Mouse (Mus musculus) T-cell, adult 2 months (primary cell): ENCODE measurements around the gene Tnfrsf1a.

Experiments
- DNase-seq: peaks from one replicate; pipeline ENCODE4 v3.0.0; 2022; ENCODE audit warnings: low spot score

Gene Tnfrsf1a

DNA sequence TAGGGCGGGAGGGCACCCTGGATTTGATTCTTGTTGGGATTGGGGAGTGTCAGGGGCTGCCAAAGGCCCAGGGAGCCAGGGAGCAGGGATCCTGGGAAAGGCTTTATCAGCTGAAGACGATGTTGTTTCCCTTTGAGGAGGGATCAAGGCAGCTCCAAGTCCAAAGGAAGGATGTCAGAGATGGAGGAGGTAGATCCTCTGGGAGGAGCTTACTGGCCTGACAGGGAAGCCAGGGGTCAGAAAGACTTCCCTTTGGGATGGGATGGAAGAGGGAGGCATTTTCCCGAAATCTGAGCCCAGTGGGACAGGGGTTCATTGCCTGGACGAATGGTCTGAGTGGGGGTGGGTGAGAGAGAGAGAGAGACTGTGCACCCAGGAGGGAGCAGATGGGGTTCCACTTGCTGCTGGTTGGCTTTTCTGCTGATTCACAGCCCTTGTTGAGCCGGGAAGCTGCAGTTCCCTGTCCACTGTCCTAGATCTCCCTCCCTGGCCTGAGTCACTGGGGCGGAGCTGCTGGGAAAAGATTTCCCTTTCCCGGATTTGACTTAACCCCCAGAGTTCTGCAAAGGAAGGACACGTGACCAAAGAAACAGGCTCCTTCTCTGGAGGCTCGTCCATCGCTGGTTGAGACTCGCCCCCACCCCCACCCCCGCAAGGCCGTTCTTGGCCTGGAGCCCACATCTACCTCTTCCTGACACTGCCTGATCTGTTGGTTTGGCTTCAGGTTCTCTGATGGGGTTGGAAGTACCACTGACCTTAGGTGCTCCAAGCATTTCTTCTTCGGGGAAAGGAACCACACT, 5.4 kb downstream of the Tnfrsf1a start:
- no peak for DNase-seq

DNA sequence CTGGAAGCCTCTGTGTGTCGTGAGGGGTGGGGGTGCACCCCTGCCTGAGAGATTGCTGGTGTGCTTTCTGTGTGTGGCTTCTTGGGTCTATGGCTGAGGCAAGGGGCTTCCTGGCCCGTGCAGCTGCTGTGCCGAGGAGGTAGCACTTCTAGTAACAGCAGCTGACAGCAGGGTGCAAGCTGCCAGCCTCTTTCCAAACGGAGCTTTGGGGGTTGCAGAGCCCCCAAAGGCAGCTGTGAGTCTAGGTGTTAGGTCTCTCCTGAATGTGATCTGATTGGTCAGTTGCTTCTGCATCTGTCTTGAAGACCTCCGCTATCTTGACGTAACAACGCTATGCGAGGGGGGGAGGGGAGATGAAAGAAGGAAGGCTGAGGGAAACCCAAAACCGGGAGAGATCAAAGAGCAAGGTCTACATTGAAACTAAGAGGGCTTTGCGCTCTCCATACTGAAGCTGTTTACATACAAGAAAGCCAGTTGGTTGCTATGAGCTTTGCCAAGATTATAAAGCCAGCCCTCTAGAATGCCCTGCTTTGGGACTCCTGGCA, 6.1 kb downstream of the Tnfrsf1a start:
- DNase-seq: peak; percentile 60

DNA sequence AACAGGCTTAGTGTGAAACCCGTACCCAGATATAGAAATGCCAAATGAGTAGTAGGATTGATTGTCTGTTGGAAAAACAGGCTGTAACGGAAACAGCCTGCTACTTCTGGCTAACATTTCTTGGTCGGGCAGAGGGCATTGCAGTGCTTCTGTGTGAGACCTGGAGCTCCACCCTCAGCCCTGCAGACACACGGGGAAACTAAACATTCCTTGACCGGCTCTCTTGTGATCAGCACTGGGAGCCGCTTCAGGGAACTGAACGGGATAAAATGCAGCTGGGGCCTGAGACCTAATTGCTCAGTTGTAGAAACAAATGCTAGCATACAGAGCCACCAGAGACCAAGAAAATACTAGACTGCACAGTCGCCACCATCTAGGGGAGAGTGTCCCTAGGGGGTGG, 7.1 kb downstream of the Tnfrsf1a start:
- DNase-seq: no peak

DNA sequence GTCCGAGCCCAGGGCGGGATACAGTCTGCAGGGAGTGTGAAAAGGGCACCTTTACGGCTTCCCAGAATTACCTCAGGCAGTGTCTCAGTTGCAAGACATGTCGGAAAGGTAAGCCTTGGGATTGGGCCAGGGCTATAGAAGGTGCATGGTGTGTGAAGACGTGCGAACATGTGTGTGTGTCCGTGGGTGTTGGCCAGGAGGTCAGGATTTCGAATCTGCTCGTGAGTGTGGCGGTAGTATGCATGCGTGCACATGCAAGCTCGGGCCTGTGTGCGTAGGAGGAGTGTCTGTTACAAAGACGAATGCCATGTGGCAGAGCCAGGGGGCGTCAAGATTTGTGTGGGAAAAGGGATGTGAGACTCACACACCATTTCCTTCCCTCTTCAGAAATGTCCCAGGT, 8.2 kb downstream of the Tnfrsf1a start:
- DNase-seq: no peak

DNA sequence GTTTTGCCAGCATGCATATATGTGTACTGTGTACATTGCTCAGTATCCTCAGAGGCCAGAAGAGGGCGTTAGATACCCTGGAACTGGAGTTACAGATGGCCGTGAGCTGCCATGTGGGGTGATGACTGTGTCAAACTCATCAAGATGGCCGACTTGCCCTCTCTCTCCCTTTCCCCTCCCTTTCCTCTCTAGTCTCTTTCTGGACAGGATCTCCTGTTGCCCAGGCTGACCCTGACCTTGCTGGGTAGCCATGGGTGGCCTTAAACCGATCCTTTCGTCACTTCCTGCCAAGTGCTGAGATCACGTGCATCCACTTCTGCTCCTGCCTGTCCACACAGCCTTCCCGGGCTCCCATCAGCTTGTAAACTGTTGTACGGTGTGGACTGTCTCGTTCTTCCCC, 10.8 kb downstream of the Tnfrsf1a start:
- DNase-seq: no peak

DNA sequence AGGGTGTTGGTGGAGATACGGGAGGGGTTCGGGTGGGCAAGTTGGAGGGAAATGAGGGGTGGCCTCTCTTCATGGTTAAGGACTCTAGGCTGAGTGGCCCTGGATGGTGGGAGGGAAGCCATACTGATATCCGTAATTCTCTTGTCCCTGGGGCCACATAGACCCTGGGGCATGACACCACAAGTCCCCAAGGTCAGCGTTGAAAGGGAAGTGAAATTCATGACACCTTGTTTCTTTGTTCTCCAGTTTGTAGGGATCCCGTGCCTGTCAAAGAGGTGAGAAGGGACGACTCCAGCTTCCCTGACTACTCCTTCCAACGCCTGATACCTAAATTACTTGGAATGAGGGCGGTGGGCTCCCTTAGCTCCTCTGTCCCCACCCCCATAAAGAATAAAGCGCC, 11.7 kb downstream of the Tnfrsf1a start:
- no peak for DNase-seq

DNA sequence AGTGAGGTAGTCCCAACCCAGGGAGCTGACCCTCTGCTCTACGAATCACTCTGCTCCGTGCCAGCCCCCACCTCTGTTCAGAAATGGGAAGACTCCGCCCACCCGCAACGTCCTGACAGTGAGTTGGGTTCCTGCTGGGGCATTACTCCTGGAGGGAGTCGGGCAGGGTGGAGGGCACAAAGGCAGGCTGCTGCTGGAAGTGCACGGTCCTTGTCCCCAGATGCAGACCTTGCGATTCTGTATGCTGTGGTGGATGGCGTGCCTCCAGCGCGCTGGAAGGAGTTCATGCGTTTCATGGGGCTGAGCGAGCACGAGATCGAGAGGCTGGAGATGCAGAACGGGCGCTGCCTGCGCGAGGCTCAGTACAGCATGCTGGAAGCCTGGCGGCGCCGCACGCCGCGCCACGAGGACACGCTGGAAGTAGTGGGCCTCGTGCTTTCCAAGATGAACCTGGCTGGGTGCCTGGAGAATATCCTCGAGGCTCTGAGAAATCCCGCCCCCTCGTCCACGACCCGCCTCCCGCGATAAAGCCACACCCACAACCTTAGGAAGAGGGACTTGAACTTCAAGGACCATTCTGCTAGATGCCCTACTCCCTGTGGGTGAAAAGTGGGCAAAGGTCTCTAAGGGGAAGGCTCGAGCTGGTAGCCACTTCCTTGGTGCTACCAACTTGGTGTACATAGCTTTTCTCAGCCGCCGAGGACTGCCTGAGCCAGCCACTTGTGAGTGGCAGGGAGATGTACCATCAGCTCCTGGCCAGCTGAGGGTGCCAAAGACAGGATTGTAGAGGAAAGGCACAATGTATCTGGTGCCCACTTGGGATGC, 12.5 kb downstream of the Tnfrsf1a start:
- DNase-seq: no peak

DNA sequence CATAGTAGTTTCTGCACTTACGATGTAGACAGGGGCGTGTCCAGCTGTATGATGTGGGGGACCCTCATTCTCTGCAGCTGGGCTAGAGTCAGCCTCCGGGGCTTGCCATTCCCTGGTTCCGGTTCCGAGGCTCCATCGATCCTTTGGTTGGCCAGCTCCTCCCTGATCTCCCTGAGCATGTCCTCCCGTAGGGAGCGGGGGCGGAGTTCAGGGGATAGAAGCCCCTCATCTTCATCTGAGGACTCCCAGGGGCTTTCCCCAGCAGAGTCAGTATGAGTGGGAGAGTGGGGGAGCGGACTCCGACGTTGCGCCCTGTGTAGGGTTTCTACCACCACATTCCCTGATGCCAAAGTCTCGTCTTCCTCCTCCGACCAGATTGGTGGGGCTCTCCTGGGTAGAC, 13.9 kb downstream of the Tnfrsf1a start:
- no peak for DNase-seq

DNA sequence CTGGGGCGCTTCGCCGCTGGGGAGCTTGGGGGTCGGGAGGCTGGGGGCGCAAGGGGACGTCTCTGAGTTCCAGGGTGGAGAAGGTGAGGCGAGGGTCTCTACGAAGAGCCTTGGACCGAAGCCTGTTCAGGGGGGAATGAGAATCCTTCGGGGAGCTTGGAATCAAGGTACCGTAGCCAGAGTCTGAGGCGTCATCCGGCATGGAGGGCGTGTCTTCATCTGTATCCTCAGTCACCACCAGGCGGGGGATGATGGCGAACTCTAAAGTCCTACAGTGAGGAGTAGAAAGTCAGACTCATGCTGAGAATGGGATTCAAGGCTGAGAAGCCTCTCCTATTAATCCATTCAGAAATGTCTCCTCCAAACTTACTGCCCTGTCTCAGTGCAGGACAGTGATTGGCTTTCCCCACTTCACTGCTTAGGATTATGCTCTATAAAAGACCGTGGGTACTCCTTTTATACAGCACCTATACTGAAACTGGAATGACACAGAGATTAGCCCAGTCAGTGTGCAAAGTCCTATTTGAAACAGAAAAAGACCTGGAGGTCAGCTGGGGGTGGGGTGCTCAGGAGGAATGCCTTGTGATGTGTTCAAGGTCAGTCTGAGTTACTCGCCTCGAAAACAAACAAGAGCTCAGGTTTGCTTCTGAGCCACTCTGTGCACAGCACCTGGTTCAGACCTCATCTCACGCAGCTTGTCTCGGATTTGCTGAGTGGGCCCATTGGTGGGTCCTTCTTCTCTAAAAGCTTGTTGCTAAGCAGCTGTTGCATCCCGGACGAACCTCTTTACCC, 14.5 kb downstream of the Tnfrsf1a start:
- DNase-seq: no peak

DNA sequence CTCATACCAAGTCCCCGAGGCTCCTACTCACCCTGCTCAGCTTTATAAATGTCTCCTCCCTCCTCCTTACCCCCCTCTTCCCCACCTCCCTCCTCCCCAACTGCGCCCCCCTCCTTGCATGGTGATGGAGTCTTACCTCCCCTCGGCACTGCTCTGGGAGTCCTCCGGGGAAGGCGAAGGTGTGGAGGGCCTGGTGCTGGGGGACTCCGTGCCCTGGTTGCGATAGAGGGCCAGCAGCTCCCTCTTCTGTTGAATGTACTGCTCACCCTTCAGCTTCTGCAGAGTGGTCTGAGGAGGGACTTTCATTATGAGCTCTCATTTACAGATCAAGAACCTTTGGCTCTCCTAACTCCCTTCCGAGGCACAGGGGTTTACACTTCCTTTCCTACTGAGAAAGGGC, 15.3 kb downstream of the Tnfrsf1a start:
- no peak for DNase-seq

DNA sequence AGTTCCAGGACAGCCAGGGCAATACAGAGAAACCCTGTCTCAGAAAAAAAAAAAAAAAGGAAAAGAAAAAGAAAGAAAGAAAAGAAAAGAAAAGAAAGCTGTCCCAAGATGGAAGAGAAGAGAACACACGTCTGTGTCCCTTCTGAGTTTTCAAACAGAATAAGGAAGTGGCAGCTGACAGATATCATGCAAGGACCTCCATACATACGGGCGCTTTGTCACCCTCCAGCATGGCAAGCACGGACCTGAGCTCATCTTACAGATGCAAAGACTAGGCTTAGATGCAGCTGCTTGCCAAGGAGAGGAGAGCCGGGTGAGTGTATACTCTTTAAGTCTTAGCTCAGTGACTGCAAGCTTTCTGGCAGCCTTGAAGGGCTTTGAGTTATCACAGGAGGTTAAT, 16.4 kb downstream of the Tnfrsf1a start:
- DNase-seq: no peak

DNA sequence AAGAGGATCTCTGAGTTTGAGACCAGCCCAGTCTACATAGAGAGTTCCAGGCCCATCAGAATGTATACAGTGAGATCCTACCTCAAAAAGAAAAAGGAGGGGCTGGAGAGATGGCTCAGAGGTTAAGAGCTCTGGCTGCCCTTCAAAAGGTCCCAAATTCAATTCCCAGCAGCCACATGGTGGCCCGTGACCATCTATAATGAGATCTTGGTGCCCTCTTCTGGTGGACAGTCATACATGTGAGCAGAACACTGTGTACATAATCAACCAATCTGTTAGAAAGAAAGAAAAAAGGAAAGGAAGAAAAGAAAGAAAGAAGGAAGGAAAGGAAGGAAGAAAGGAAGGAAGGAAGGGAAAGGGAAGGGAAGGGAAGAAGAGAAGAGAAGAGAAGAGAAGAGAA, 17.0 kb downstream of the Tnfrsf1a start:
- peak; percentile 36 for DNase-seq

DNA sequence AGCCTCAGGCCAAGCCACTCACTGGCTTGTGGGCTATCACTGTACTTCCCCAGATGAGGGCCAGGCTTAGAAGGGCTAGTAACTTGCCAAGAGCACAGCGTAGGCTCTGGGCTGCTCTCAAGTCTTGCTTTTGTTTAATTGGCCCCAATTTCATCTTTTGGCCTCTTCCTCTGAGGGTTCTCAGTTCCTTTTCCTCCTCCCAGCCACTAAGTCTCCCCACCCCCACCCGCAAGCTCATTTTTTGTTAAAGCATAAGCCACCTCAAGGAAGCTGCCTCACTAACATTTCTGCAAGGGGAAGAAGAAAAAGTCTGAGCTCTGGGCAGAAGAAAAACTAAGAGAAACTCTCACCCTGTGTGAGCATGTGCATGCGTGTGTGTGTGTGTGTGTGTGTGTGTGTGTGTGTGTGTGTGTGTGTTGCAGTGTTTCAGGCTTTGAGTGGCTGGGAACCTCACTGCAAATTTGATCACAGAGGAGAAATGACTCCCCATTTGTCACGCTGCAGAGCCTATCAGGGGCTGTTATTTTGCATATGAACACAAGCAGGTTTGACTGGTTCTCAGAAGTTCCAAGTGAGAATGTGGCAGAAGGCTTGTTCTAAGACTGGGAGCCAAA, 18.7 kb downstream of the Tnfrsf1a start:
- DNase-seq: peak; percentile 42

DNA sequence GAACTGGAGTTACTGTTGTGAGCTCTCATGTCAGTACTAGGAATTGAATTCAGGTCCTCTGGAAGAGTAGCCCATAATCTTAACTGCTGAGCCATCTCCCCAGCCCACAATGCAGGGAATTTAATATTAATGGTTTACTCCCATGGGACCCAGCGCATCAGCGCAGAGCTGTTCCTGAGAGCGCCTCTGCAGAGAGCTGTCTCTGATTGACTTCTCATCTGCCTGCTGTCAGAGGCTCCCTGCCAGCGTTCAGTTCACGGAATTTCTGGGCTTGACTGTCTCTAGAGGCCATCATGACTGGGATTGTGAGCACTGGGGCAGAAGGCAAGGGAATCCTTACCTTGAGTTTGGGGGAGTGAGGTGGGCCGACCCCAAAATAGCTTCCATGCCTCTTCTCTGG, 27.9 kb downstream of the Tnfrsf1a start:
- no peak for DNase-seq

DNA sequence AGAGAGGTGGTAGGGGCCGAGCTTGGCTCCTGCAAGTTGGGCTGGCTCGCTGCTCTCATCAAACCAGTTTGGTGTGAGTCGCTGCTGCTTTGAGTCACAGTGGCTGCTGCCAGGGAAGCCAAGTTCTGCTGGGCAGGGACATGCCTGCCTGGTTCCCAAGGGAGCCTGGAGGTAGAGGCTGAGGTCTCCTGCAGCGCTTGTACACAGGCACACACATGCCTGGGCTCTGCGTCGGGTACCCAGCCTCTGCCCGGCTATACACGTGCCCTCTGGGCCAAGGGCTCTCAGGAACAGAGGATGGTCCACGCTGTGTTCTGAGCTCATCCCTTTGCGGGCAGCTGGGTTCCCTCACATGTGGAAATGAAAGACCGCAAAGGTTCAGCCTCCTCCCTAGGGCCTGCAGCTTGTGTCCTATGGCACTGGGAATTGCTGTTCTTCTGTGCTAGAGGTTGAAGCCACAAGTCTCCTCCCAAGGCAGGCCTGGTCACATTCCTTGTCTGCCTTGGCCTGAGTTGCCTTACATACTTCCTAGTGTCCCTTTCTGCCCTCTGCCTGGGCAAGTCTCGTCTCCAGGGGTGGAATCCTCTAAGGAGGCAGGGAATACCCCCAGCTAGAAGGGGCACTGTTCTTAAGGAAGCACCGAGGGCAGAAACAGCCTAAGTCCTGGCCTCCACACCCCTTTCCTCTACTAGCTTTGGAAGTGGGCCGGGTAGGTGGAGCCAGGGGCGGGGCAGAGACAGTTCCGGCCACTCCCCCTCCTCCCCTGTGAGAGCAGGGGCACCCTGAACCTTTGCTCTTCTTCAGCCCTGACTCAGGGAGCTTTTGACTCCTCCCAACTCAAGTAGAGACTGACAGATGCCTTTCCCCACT, 28.7 kb downstream of the Tnfrsf1a start:
- peak; percentile 75 for DNase-seq

DNA sequence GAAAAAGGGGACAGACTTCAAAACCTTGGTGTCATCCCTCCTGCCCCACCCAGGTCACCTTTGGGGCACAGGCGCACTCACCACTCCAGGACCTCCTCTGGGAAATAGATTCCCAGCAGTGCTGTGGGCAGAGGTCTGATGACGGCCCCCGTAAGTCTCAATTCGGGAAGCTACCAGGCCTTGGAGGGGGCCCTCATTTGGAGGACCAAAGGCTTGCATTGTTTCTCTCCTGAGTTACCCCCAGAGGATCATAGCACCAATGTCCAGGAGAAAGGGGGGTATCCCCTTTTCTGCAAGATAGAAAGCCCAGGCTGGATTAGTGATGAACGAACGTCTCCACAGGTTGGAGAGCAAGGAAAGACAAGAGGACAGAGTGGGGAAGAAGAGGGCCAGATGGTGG, 29.5 kb downstream of the Tnfrsf1a start:
- no peak for DNase-seq

DNA sequence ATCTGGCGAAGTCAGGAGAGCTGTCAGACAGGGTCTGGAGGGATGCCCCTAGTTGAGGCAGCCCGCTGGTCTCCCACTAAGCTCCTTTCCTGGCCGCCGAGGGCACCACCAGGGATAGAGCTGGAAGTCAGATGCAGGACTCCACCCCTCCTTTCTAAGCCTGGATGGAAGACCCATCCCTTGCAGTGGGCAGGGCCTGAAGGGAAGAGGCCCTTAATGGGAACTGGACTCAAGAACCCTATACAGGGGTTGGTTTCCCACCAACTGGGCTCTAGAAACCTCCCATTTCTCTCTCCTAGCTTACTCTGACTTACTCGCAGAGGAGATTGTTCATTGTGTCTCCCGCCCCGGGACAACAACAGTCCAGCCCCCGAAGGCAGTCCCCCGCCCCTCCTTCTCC, 30.6 kb downstream of the Tnfrsf1a start:
- DNase-seq: no peak

DNA sequence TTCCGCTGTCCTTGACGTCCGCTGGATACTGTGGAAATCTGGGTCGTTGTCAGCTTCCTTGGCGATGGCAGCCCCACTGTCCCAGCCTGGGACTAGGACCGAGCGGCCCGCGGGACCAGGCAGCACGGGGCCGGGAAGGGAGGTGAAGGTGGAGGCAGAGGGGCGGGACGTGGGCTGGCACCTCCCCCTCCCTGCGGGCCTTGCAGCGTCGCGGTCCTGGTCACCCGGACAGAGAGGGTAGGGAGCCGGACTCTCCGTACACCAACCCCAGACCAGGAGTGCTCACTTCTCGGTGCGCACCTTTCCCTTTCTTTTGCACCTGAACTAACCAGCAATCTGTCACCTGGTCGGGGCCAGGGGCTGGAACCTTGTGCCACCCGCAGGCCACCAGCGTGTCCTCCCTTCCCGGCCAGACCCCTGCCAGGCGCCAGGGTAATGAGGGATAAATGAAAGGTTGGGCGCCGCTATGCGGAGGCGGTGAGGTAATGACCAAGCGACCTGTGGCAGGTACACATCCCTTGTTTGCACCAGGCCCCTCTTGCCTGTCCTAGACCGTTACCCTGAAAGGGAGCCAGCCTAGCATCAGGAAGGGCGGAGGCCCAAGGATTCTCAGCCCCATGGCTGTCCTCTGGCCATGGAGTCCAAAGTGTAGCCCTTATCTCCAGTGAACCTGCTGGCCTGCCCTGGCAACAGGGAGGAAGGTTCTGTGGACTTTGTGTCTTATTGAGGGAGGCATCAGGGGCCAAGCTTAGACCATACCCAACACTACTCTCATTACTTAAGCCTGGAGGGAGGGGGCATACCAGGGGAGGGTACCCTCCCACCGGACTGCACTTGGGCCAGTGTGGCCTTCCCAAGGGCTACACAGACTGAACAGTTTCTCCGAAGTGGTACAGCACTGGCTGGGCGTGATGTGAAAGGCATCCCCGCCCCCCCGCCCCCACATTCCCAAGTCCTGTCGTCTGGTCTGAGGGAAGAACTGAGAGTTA, 31.5 kb downstream of the Tnfrsf1a start, which contains the start of gene Plekhg6:
Gene Plekhg6, minus strand, starts transcription at position 422 of the 989 bp plus-strand sequence.
- no peak for DNase-seq

DNA sequence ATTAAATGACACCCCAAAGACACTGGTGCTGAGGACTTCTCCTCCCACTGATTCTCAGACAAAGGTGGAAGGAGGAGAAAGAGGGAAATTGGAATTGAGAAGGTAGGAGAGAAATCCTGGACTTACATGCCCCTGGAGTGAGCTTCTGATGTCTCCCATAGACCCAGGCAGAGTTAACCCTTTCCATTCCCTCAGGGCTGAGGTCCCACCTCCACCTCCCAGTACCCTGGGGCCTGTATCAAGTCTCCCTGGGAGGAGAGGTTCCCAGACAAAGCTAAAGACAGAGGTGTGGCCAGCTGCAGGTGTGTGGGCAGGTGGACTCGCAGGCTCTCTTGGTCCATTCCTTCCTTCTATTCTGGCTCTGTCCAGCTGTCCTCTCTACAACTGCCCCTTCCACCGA, 32.9 kb downstream of the Tnfrsf1a start:
- DNase-seq: no peak
